Mouse (Mus musculus): ENCODE results near the gene Prmt7.
A peak's percentile ranks its signal among the peaks of the same experiment; 100 is the strongest.

The Prmt7 gene

DNA sequence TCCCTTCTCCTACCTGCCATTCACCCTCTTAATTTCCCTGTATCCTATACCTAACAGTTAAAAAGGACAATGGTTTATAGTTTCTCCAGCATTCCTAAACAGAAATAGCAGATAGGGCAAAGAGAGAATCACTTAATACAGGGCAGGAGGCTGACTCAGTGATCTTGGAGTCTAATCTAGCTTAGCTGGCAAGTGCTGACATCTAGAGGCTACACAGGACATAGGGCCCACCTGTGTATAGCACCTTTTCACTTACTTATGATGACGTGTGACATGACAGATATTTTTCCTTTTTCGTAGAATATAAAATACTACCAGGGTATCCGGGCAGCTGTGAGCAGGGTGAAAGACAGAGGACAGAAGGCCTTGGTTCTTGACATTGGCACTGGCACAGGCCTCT lies 8.9 kb downstream of the Prmt7 start:
- DNase-seq (ENCODE audit: low read depth in 1 of 2, low spot score in 2 of 2), result no peak

DNA sequence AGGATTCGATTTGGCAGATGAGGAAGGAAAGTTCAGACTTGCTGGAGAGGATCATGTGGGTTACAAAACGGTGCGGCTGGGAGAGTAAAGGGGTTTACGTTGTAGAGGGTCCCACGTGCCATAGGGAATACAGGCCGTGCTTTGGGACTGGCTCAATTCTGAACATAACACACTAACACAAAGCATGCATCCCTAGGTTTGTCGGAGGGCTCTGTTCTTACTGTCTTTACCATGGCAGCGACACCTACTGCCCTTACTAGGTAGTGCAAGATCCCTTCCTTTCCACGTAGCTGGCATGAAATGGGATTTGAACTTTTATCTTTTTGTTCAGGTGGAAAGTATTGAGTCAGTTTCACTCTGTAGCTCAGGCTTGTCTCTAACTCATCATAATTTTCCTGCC lies 15.9 kb downstream of the Prmt7 start:
- peak in 1 of 2 experiments; percentile 14 for DNase-seq (ENCODE audit: low read depth in 1 of 2, low spot score in 2 of 2)

DNA sequence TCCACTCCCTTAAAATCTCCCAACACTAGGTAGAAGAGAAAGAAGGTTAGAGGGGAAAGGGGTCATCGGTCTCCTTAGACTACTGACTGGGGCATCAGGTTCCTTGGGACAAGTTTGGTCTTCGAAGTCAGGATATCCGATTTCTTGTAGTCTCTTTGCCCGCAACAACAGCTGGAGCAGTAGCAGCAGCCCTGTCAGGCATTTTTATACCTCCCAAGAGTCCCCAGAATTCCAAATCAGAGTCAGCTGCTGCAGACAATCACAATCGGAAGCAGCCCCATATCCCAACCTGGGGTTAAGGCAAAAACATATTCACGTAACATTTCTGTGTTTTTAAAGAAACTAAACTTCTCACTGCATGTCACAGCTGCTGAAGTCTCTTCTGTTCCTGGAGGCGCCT lies 20.8 kb downstream of the Prmt7 start:
- DNase-seq (ENCODE audit: low read depth in 1 of 2, low spot score in 2 of 2), result no peak

DNA sequence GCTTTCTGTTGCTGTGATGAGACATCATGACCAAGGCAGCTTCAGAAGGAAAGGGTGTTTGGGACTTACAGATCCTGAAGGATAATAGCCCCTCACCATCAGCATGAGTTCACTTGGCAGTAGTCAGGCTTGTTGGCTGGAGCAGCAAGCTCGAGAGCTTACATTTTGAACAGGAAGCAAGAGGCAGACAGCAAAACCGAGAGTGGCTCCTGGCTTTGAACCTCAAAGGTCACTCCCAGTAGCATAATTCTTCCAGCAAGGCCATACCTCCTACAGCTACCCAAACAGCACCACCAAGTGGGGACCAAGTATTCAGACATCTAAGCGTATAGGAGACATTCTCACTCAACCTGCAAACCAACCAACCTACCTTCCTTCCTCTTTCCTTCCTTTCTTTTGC lies 22.0 kb downstream of the Prmt7 start:
- DNase-seq (ENCODE audit: low read depth in 1 of 2, low spot score in 2 of 2), result no peak

DNA sequence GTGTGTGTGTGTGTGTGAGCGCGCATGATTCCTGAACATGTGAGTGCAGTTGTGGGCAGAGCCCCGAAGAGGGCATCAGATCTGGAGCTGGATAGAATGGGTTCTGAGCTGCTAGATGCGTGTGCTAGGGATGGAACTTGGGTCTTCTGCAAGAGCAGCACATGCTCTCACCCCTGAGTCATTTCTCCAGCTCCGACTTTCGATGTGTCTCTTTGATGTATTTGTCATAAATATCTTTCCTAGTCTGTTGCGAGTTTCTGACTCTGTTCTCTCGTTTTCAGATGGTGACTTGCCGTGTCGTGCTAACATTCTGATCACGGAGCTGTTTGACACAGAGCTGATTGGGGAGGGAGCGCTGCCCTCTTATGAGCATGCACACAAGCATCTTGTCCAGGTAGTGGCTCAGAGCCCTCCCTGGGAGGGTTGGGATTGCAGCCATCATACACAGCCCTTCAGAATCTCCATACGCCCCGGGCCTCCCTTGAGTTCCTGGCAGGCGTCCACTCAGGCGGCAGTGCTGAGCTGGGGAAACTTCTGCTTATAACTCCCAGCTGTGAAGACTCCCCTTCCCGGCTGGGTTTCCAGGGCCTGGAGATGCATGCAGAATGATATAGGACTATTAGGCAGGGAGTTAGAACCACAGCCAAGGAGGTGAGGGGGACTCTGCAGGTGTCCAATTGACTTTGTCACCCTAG lies 24.0 kb downstream of the Prmt7 start:
- no peak for DNase-seq (ENCODE audit: low read depth in 1 of 2, low spot score in 2 of 2)

DNA sequence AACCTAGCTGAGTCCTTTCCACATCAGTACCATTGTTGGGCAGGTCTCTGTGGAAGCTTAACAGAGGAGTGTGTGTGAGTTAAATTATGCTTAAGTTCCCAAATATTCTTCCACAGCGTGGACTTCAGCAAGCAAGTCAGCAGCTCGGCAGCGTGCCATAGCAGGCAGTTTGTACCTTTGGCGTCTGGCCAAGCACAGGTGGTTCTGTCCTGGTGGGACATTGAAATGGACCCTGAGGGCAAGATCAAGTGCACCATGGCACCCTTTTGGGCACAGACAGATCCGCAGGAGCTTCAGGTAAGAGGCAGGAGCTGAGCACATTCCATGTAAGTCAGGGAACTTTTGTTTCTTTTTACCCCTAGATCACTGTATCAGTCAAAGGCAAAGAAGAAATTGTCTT lies 26.4 kb downstream of the Prmt7 start:
- DNase-seq (ENCODE audit: low read depth in 1 of 2, low spot score in 2 of 2), result no peak

DNA sequence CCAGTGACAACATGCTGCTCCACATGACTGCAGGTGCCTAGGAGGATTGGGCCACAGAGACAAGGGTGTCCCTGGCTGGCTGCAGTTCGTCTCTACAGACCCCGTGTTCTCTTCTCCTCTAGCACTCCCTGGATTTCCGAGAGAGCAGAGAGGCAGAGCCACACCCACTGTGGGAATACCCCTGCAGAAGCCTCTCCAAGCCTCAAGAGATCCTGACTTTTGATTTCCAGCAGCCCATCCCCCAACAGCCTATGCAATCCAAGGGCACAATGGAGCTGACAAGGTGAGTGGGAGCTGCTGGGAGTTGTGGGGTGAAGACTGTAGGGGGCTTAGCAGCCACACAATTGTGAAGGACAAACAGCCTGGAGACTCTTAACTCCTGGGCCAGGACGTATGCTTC lies 39.5 kb downstream of the Prmt7 start:
- no peak for DNase-seq (ENCODE audit: low read depth in 1 of 2, low spot score in 2 of 2)

DNA sequence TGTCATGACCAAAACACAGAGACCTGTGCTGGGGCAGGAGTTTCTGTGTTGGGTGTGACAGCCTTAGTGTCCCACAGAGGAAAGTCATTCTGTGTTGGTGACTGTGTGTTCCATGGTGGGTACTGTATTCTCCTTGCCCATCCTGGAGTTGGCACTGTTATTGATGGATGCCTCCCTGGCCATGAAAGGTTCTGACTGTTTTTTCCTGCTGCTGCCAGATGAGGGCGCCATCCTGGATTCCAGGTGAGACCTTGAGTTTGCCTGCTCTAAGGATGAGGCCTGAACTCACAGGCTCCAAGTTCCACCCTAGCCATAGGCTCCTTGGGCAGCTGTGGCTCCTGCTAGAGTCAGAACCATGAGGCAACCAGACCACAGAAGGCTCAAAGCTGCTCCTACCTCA lies 47.4 kb downstream of the Prmt7 start:
- no peak for DNase-seq (ENCODE audit: low read depth in 1 of 2, low spot score in 2 of 2)

DNA sequence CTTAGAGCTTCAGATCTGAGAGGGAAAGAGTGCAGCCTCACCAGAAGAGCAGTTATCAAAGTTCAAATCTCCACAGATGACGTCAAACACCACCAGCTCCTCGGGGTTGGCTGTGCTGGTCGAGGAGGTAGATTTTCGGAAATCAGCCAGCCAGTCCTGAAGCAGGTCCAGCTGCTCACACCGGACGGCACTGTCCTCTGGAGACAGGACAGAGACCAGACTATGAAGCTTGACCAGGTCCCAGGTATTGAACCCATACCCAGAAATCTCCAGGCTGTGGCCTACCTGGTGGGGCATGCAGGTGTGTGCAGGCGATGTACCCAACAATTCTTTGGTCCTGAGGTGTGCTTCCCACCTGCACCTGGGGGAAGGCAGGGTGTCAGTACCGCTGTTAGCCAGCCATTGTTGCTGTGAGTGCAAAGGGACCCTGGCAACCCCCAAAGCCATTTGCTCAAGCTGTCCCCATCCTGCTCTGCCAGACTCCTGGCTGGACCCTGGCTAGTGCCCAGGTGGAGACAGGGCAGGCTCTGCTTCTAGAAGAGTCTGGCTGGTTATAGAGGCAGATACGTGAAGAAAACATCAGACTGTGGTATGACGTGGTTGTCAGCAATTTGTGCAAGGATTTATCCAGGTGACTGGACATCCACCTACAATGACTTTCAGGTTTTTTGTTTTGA lies 49.0 kb downstream of the Prmt7 start:
- DNase-seq (ENCODE audit: low read depth in 1 of 2, low spot score in 2 of 2), result no peak

DNA sequence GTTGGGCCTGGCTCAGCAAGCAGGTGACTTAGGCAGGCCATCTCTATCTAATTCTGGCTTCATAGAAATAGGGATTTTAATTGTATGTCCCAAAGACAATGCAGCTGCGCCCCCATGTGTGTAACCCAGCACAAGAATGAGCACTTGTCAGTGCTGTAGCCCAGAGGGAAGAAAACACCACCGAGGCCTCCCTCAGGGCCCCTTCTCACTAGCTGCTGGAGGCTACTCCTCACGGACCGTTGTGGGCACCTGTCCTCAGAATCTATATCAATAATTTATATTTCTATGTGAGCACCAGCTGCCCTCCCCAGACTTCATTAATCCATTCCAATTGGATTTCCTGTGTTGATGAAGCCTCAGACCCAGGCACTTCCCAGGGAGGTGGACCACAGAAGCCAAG lies 50.2 kb downstream of the Prmt7 start:
- no peak for DNase-seq (ENCODE audit: low read depth in 1 of 2, low spot score in 2 of 2)

DNA sequence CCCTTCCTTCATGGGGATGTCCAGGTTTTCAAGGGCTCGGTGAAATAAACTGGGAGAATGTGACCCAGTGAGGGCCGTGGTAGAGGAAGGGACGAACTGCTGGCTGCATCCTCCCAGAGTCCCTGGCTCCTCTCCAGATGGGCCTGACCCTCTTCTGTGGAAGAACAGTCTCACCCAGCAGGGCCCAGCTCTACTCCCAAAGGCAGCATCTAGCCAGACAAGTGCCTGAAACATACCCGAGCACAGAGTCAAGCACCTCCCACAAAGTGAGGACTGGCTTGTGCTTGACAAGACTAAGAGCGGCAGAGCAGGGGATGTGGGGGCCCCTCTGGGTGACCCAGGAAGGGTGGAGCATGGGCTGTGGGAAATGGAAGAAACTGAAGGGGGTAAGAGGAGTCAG lies 51.6 kb downstream of the Prmt7 start:
- no peak for DNase-seq (ENCODE audit: low read depth in 1 of 2, low spot score in 2 of 2)

DNA sequence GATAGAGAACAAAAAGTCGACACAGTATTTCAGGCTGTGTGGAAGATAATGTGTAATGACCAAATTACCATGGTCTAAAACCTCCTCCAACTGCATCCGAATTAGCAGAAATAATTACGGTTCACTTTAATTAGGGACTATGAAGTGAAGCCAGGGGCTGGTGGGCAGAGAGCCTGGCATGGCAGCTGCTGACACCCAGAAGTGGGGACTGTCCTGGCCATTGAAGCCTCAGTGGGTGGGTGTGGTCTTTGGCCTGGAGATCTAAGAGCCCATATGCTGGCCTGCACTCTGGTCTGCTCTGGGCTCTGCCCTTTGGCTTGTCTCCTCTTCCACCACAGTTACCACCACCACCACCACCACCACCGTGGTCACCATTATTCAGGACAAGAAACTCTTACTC lies 53.2 kb downstream of the Prmt7 start:
- no peak for DNase-seq (ENCODE audit: low read depth in 1 of 2, low spot score in 2 of 2)

DNA sequence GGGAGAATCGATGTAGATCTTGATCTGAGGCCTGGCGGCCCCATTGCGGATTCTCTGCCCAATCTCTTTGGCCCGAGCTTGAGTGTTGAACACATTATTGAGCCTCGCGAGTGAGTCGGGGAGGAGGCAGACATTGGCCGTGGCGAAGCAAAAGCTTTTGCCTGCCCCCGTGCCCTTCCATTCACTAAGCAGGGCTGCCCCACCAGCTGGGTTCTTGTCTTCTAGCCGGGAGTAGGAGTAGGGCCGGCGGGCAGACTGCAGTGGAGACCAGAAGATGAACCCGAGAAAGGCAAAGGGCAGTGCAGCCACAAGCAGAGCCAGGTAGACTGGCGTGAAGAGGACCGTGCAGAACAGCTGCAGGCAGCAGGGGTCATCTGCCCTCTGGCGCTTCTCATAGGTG lies 54.7 kb downstream of the Prmt7 start:
- no peak for DNase-seq (ENCODE audit: low read depth in 1 of 2, low spot score in 2 of 2)

DNA sequence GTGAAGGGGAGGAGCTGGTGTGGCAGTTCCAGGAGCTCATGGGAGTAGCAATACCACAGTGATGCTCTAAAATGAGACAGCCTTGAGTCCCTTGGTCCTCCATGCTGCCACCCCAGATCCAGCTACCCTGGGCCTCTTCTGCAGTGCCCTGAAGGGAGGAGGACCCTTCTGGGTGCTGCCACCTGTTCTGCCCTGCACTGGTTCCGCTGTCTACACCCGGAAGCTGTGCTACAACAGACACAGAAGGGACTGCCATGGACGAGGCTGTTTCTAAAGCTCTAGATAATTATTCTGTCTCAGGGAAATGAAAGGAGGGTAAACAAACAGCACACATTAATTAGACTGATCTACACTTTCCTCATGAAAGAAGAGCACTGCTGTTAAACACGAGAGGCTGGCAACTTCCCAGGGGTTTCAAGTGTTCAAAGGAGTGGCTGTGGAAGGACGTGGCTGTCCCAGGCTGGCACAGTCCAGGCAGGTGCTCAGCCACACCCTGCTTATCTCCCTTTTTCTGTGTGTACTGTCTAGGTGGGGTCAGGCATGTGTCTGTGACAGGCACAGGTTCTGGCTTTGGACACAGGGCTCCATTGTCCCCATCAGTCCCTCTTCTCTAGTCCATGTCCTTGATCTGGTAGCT lies 58.1 kb downstream of the Prmt7 start:
- DNase-seq (ENCODE audit: low read depth in 1 of 2, low spot score in 2 of 2), result no peak

DNA sequence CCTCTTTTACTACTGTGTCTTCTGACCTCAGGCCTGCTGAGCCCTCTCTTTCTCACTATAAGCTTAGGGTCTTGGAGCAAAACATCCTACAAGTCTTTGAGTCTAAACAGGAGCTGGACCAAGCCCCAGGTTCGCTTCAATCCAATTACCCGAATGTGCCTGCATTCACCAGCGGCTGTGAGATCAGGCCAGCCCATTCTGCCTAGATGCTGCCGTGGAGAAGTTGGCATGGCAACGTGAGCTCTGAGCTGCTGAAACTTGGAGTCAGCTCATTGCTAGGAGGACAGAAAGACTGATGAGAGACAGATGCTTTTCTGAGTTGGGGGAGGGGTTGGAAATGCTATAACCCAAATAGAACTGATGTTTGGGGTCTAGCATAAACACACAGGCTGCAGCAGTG lies 60.1 kb downstream of the Prmt7 start:
- DNase-seq (ENCODE audit: low read depth in 1 of 2, low spot score in 2 of 2), result no peak

DNA sequence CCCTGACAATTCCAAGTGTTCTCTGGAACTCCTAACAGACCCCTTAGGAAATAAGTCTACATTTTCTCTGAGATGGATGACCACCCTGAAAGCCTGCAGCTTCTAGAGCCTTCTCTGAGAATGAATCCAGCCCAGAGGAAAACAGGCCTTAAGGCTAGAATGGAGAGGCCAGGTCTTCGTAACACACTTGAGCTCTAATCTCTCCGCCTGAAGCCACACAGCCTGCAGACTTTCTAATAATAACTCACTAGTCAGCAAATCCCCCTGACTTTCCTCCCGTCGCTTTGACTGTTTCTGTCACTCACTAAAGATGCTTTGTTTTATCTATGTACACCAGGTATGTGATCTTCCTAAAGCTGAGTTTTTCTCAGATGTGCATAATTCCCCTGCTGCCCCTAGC lies 60.6 kb downstream of the Prmt7 start:
- no peak for DNase-seq (ENCODE audit: low read depth in 1 of 2, low spot score in 2 of 2)

DNA sequence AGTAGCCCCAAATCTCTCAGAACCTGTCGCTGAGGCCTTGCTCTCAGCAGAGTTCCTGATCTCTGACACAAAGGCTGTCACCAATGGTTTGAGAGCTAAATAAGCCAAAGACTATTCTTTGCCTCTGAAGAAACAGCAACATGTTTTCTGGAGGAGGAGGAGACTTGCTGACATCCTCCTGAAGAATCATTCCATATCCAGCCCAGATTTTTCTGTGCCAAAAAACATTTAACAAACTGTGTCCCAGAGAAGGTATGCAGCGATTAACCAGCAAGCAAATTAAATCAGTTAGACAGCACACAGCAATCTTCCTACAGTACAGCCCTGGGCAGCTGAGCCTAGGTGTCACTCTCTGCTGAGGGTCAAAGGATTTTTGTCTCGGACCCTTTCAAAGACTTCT lies 62.7 kb downstream of the Prmt7 start:
- no peak for DNase-seq (ENCODE audit: low read depth in 1 of 2, low spot score in 2 of 2)

DNA sequence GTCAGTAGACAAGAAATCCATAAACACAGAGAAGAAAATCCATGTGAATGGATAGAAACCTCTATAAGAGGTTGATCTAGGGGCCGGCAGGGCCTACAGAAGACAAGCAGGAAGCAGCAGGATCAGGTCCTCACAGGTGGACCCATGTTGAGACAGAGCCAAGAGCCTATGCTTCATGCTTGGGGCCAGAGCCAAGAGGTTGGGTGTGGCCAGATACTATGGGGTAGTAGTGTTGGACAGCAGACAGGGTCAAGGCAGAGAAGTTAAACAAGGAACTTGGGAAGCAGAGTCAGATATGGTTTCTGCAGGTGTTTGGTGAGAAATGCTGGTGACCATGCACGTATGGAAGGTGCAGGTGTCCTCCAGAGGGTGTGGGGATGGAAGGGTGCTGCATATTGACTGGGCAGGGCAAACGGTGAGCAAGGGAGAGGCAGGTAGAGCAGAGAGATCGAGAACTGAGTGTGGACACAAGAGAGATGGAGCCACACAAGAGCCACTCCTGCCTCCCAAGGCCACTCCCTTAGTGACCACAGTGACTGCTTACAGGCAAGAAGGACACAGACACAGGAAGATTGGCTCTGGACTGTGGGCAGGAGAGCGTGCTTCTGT lies 66.1 kb downstream of the Prmt7 start:
- DNase-seq (ENCODE audit: low read depth in 1 of 2, low spot score in 2 of 2), result no peak

DNA sequence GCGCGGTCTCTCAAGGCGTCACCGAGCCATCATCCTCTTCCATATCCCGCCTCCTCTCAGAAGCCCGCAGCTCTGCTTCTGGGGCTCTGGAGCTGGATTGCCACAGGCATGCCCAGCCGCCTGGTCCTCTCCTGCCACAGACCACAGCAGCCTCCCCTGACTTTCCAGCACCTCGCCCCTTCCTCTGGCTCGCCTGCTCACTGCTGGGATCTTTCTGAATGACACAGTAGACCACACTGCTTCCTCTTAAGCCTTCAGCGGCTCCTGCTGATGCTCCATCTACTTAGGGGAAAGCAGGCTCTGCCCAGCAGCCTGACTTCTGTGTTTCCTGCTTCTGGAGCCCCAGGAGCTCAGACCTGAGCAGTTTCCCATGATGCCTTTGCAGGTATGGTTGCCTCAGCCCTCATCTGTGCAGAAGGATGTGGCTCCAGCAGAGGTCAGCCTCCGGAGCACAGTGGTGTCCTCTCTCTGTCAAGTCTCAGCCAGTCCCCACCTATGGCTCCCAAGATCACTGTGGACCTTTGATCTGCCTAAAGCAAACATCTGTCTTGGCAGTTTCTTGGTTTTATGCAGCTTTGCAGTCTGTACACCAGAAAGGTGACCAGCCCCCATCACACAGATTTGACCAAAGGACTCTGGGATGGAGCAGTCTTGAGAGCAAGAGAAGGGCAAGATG lies 67.8 kb downstream of the Prmt7 start:
- DNase-seq (ENCODE audit: low read depth in 1 of 2, low spot score in 2 of 2), result no peak

DNA sequence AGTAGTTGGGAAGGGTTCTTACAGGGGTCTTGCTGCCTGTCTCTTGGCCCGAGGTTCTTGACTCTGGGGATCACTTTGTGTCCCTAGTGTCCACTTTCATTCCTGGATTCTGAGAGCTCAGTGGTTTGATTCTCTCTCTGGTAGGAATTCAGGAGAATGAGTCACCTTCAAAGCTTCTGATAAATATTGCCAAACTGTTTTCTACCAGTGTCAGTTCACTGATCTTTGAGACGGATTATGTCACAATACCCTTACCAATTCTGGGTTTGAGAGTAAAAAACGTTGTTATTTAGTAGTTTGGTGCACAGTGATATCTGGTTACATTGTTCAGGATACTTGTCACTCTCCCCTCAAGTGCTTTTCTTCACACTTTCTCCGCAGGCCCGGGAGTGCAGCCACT lies 69.4 kb downstream of the Prmt7 start:
- DNase-seq (ENCODE audit: low read depth in 1 of 2, low spot score in 2 of 2), result no peak

DNA sequence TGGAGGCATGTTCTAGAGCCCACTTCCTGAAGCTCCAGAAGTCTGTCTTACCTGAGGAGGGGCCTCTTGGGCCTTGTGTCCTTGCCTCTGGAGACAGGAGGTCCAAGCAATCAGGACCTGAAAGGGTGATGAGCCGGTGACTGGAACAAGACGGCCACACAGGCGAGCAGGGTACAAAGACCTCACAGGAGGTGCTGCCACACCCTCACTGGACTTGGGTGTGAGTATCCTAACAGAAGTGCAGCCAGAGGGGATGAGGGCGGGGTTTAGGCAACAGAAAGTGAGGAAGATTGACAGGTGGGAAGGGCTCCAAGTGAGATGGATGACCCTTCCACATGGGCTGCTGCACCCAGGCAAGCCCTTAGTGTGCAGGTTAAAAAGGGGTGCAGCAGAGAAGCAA lies 70.1 kb downstream of the Prmt7 start:
- DNase-seq (ENCODE audit: low read depth in 1 of 2, low spot score in 2 of 2), result no peak

DNA sequence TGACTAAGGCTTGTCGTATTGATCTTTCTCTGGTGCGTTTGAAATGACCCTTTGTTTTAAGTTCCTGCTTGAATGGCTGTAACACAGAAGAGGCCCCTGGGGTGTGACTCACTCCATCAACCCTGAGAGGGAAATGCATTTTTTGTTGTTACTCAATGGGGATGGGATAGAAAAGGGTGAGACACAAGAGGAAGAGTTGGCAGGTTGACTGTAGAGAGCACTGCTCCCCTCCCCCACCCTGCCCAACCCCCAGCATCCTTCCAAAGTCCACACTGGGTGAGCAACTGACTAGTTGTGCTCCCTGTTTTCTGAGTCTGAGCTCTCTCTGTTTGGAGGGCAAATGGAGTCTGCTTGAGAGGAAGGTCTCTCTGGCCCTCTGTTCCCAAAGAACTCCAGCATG lies 76.7 kb downstream of the Prmt7 start:
- DNase-seq (ENCODE audit: low read depth in 1 of 2, low spot score in 2 of 2), result no peak
